Mouse (Mus musculus): Measurements from ENCODE around the gene Lyst.

GRCm38 (mm10) chr13:13703476-13703875 is 113.3 kb downstream of the Lyst start:
- TF ChIP-seq POLR2A (IDR thresholded peaks at IDR 0.05; ENCODE audit: low read depth, low read length) (no peak), CTCF (IDR thresholded peaks at IDR 0.05; ENCODE audit: extremely low read depth, insufficient read length, insufficient replicate concordance, low read depth, low read length) (no peak)

Measured in small intestine, adult 2 months (tissue).